Mouse (Mus musculus) thymus, adult 2 months (tissue): ENCODE data around the gene Palm.

Source experiments
- CTCF ChIP-seq: fragments of 200-500 bp; IDR thresholded peaks from 2 replicates; pipeline ENCODE4 v1.5.1; 2012; ENCODE audit warnings: mild to moderate bottlenecking, control low read depth, low read length, moderate library complexity, borderline replicate concordance; ENCODE audit not compliant: control insufficient read depth, poor library complexity, insufficient read depth; ENCODE audit errors: extremely low read depth
- POLR2A ChIP-seq: fragments of 200-500 bp; IDR thresholded peaks from 2 replicates; pipeline ENCODE4 v1.6.1; 2012; ENCODE audit warnings: mild to moderate bottlenecking, low read length, control low read depth, moderate library complexity; ENCODE audit not compliant: control insufficient read depth, poor library complexity, insufficient read depth; ENCODE audit errors: extremely low read depth

DNA sequence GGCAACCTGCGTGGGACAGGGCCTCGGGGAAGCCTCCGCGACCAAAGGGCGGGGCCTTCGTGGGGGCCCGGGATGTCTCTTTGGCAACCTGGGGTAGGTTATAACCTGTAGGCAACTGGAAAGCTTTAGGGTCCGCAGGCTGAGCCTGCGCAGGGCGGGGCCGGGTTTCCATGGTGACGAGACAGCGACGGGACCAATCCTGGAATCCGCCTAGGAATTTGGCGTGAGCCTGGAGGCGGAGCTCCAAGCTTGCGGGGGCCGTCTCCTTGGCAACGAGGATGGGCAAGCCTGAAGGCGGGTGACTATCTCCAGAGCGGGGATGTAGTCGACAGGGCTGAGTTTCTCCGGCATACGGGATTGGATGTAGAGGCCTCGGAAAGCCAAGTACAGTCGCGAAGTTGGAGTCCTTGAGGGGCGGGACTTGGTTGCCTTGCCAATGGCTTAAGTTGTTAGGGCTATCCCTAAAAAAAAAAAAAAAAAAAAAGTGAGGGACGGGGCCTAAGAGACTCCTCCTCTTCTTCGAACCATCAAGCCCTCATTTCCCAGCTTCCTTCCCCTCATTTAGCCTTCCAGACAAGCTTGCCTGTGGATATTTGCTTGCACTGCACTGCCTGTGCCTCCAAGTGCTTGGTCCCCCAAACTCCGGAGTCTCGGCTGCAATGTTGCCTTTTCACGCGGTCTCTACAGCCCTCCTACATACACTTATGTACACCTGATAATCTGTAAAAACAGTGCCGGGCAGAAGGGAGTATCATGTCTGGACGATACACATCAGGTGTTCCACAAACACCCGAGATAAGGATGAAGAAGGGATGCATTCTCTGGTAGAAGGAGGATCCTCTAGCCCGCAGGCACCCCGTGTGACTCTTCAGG is 25.8 kb upstream of the Palm start:
- TF ChIP-seq POLR2A = no peak
- TF ChIP-seq CTCF = no peak
